Mouse (Mus musculus): ENCODE results near the gene Nme7.

The Nme7 gene

GRCm38 (mm10) chr1:164474310-164474709 is 170.4 kb downstream of the Nme7 start:
- Histone ChIP-seq H3K27me3 (ENCODE audit: insufficient read depth, low read length) (no peaks in the 10 kb centered on the region), H3K9me3 (ENCODE audit: low read length) (no peaks in the 10 kb centered on the region), H3K4me1 (replicated peaks; ENCODE audit: low read depth, low read length) (peaks cover 20% of the 10 kb centered on the region), H3K4me3 (replicated peaks; ENCODE audit: low read length) (no peak overlapping the region), H3K36me3 (ENCODE audit: insufficient read depth, low read length) (no peaks in the 10 kb centered on the region)
- no peak for TF ChIP-seq NANOG (IDR thresholded peaks at IDR 0.05; ENCODE audit: borderline replicate concordance, low read length)
- no peak for TF ChIP-seq CTCF (conservative IDR thresholded peaks at IDR 0.05; ENCODE audit: low read length)
- TF ChIP-seq POU5F1 (IDR thresholded peaks at IDR 0.05; ENCODE audit: borderline replicate concordance, low read length) = no peak

- no peak overlapping the region for H3K4me3 ChIP-seq (replicated peaks; ENCODE audit: low read length)
- H3K9me3 ChIP-seq (ENCODE audit: low read length) = no peaks in the 10 kb centered on the region
- no peaks in the 10 kb centered on the region for H3K27me3 ChIP-seq (ENCODE audit: insufficient read depth, low read length)
- no peaks in the 10 kb centered on the region for H3K36me3 ChIP-seq (ENCODE audit: insufficient read depth, low read length)
- TF ChIP-seq POU5F1 (IDR thresholded peaks at IDR 0.05; ENCODE audit: borderline replicate concordance, low read length) (no peak), NANOG (IDR thresholded peaks at IDR 0.05; ENCODE audit: borderline replicate concordance, low read length) (no peak), CTCF (conservative IDR thresholded peaks at IDR 0.05; ENCODE audit: low read length) (no peak)
- peaks cover 20% of the 10 kb centered on the region for H3K4me1 ChIP-seq (replicated peaks; ENCODE audit: low read depth, low read length)
These were observed 171.0 kb downstream of the Nme7 start for GRCm38 (mm10) chr1:164474778-164475511.

- H3K36me3 ChIP-seq (ENCODE audit: insufficient read depth, low read length) = no peaks in the 10 kb centered on the region
- no peak for TF ChIP-seq POU5F1 (IDR thresholded peaks at IDR 0.05; ENCODE audit: borderline replicate concordance, low read length)
- TF ChIP-seq CTCF (conservative IDR thresholded peaks at IDR 0.05; ENCODE audit: low read length) = no peak
- TF ChIP-seq NANOG (IDR thresholded peaks at IDR 0.05; ENCODE audit: borderline replicate concordance, low read length) = no peak
- no peak overlapping the region for H3K4me3 ChIP-seq (replicated peaks; ENCODE audit: low read length)
- H3K27me3 ChIP-seq (ENCODE audit: insufficient read depth, low read length) = no peaks in the 10 kb centered on the region
- no peaks in the 10 kb centered on the region for H3K9me3 ChIP-seq (ENCODE audit: low read length)
- H3K4me1 ChIP-seq (replicated peaks; ENCODE audit: low read depth, low read length) = peaks cover 11% of the 10 kb centered on the region
These were observed 172.0 kb downstream of the Nme7 start for GRCm38 (mm10) chr1:164475895-164476294.

- Histone ChIP-seq H3K36me3 (ENCODE audit: insufficient read depth, low read length) (no peaks in the 10 kb centered on the region), H3K4me1 (replicated peaks; ENCODE audit: low read depth, low read length) (peaks cover 39% of the 10 kb centered on the region), H3K4me3 (replicated peaks; ENCODE audit: low read length) (no peak overlapping the region), H3K9me3 (ENCODE audit: low read length) (no peaks in the 10 kb centered on the region), H3K27me3 (ENCODE audit: insufficient read depth, low read length) (no peaks in the 10 kb centered on the region)
- TF ChIP-seq NANOG (IDR thresholded peaks at IDR 0.05; ENCODE audit: borderline replicate concordance, low read length) = no peak
- no peak for TF ChIP-seq CTCF (conservative IDR thresholded peaks at IDR 0.05; ENCODE audit: low read length)
- no peak for TF ChIP-seq POU5F1 (IDR thresholded peaks at IDR 0.05; ENCODE audit: borderline replicate concordance, low read length)
These were observed 177.1 kb downstream of the Nme7 start for GRCm38 (mm10) chr1:164480755-164481644.

- Histone ChIP-seq H3K4me1 (replicated peaks; ENCODE audit: low read depth, low read length) (peaks cover 39% of the 10 kb centered on the region), H3K27me3 (ENCODE audit: insufficient read depth, low read length) (no peaks in the 10 kb centered on the region), H3K36me3 (ENCODE audit: insufficient read depth, low read length) (no peaks in the 10 kb centered on the region), H3K9me3 (ENCODE audit: low read length) (no peaks in the 10 kb centered on the region), H3K4me3 (replicated peaks; ENCODE audit: low read length) (no peak overlapping the region)
- no peak for TF ChIP-seq POU5F1 (IDR thresholded peaks at IDR 0.05; ENCODE audit: borderline replicate concordance, low read length)
- no peak for TF ChIP-seq CTCF (conservative IDR thresholded peaks at IDR 0.05; ENCODE audit: low read length)
- TF ChIP-seq NANOG (IDR thresholded peaks at IDR 0.05; ENCODE audit: borderline replicate concordance, low read length) = no peak
These were observed 177.9 kb downstream of the Nme7 start for GRCm38 (mm10) chr1:164481645-164482354.

GRCm38 (mm10) chr1:164482833-164483232 is 178.9 kb downstream of the Nme7 start:
- Histone ChIP-seq H3K4me3 (replicated peaks; ENCODE audit: low read length) (no peak overlapping the region), H3K9me3 (ENCODE audit: low read length) (no peaks in the 10 kb centered on the region), H3K4me1 (replicated peaks; ENCODE audit: low read depth, low read length) (peaks cover 39% of the 10 kb centered on the region), H3K36me3 (ENCODE audit: insufficient read depth, low read length) (no peaks in the 10 kb centered on the region), H3K27me3 (ENCODE audit: insufficient read depth, low read length) (no peaks in the 10 kb centered on the region)
- TF ChIP-seq NANOG (IDR thresholded peaks at IDR 0.05; ENCODE audit: borderline replicate concordance, low read length) (no peak), CTCF (conservative IDR thresholded peaks at IDR 0.05; ENCODE audit: low read length) (no peak), POU5F1 (IDR thresholded peaks at IDR 0.05; ENCODE audit: borderline replicate concordance, low read length) (no peak)

GRCm38 (mm10) chr1:164483728-164484127 is 179.8 kb downstream of the Nme7 start:
- Histone ChIP-seq H3K4me3 (replicated peaks; ENCODE audit: low read length) (no peak overlapping the region), H3K27me3 (ENCODE audit: insufficient read depth, low read length) (no peaks in the 10 kb centered on the region), H3K36me3 (ENCODE audit: insufficient read depth, low read length) (no peaks in the 10 kb centered on the region), H3K4me1 (replicated peaks; ENCODE audit: low read depth, low read length) (peaks cover 40% of the 10 kb centered on the region), H3K9me3 (ENCODE audit: low read length) (no peaks in the 10 kb centered on the region)
- TF ChIP-seq CTCF (conservative IDR thresholded peaks at IDR 0.05; ENCODE audit: low read length) = no peak
- no peak for TF ChIP-seq POU5F1 (IDR thresholded peaks at IDR 0.05; ENCODE audit: borderline replicate concordance, low read length)
- TF ChIP-seq NANOG (IDR thresholded peaks at IDR 0.05; ENCODE audit: borderline replicate concordance, low read length) = no peak

All from E14TG2a.4 (cell line).